Mouse (Mus musculus) hindbrain, embryonic 13.5 days (tissue): Measurements from ENCODE around the gene Tbx6. TPM values are rescaled to one million over a fixed set of nuclear protein-coding genes. Genes with fewer than 3 reads are reported as not detected.

Experiments
- ATAC-seq: fragments of 200-750 bp; cut with Nextera tagmentation; 2 replicates; pipeline ENCODE4 v1.8.0; 2017; ENCODE audit warnings: moderate TSS enrichment; ENCODE audit not compliant: low FRiP score
- H3K27ac ChIP-seq: fragments of 300-500 bp; sonication (generic); 2 replicates; pipeline ENCODE4 v1.5.1; 2015; ENCODE audit warnings: inconsistent platforms, mild to moderate bottlenecking, moderate library complexity
- H3K27me3 ChIP-seq: fragments of 300-500 bp; sonication (generic); 2 replicates; pipeline ENCODE4 v1.6.1; 2015; ENCODE audit warnings: mild to moderate bottlenecking, inconsistent platforms
- H3K36me3 ChIP-seq: fragments of 300-500 bp; sonication (generic); 2 replicates; pipeline ENCODE4 v1.6.1; 2015; ENCODE audit warnings: mild to moderate bottlenecking, inconsistent platforms
- H3K4me1 ChIP-seq: fragments of 300-500 bp; sonication (generic); replicated peaks from 2 replicates; pipeline ENCODE4 v1.6.1; 2015; ENCODE audit warnings: inconsistent platforms
- H3K4me2 ChIP-seq: fragments of 300-500 bp; sonication (generic); 2 replicates; pipeline ENCODE4 v1.6.1; 2015; ENCODE audit warnings: inconsistent platforms, mild to moderate bottlenecking, moderate library complexity
- H3K4me3 ChIP-seq: fragments of 300-500 bp; sonication (generic); 2 replicates; pipeline ENCODE4 v1.5.1; 2015; ENCODE audit warnings: mild to moderate bottlenecking, inconsistent platforms
- H3K9ac ChIP-seq: fragments of 300-500 bp; sonication (generic); 2 replicates; pipeline ENCODE4 v1.6.1; 2015; ENCODE audit warnings: mild to moderate bottlenecking, inconsistent platforms
- H3K9me3 ChIP-seq: fragments of 300-500 bp; sonication (generic); 2 replicates; pipeline ENCODE4 v1.6.1; 2016; ENCODE audit warnings: inconsistent platforms
- WGBS: fragments of 180-500 bp; shearing (Covaris S2); methylation state at CpG from one replicate; pipeline ENCODE4 v1.1.7; 2015; 5-methylcytosine and 5-hydroxymethylcytosine counted together
- polyA plus RNA-seq: library from polyadenylated mRNA; unstranded; fragments of >200 nt; fragmentation: Nextera tagmentation; extraction: Ambion mirVana; gene quantifications from 2 replicates; pipeline ENCODE4 v1.2.1, GENCODE M21; 2015

Tbx6 gene
- polyA plus RNA-seq, 1 experiment from 2014 or later: 0.32 TPM

- Histone ChIP-seq H3K4me1 (peaks cover 44% of the 10 kb centered on the region), H3K4me3 (no peak overlapping the region), H3K9ac (no peak overlapping the region; the same call in 1 of the 2 replicates), H3K27me3 (no peaks in the 10 kb centered on the region), H3K27ac (0 out of 2 replicates have a peak overlapping the region, but pooled peaks have one; percentile 92), H3K36me3 (peaks cover 9% of the 10 kb centered on the region), H3K4me2 (no peak overlapping the region), H3K9me3 (no peaks in the 10 kb centered on the region)
- ATAC-seq: no peak
- WGBS: 59% methylated on average over 7 of the region's 7 CpGs
Measured at GRCm38 (mm10) chr7:126758539-126758938, 22.7 kb upstream of the Tbx6 start.

DNA sequence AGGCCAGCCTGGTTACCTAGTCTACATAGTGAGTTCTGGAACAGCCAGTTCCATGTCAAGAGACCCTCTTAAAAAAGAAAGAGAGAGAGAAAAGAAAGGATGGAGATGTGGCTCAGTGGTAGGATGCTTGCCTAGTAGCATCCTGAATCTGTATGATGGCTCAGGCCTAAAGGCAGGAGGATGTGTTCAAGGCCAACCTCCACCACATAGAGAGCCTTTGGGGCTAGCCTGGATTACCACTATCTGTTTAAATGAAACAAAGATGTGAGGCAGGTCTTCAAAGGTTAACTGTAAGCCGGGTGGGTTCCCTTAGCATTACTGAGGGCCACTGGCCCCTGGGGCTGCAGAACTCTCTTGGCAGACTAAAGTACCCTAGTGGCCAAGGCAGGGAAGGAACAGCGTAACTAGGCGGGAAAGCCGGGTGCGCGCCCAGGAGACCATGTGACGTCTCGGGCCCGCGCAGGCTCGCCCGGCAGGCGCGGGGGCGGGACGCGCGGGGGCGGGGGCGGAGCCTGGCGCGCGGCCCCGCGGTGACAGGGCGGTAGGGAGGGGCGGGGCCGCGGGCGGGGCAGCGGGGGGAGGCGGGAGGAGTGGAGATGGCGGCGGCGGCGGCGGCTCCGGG, 22.1 kb upstream of the Tbx6 start, which contains the start of gene Mapk3:
Mapk3 (plus strand) TSS at position 552 of the 622 bp plus-strand sequence.
- WGBS: 2% methylated on average over 22 of the region's 38 CpGs
- H3K4me3 ChIP-seq: peak within 1 kb of the TSS; percentile 77
- peak within 1 kb of the TSS; percentile 92 for H3K27ac ChIP-seq
- ATAC-seq: peak; percentile 58
- H3K9ac ChIP-seq: peak within 1 kb of the TSS; percentile 91
- H3K36me3 ChIP-seq: peaks cover 16% of the 10 kb centered on the region
- peaks cover 48% of the 10 kb centered on the region for H3K4me1 ChIP-seq
- no peaks in the 10 kb centered on the region for H3K9me3 ChIP-seq
- H3K4me2 ChIP-seq: peak within 1 kb of the TSS; percentile 93
- H3K27me3 ChIP-seq: no peaks in the 10 kb centered on the region

- Histone ChIP-seq H3K27me3 (no peaks in the 10 kb centered on the region), H3K27ac (peak overlapping the region; percentile 92), H3K4me2 (peak overlapping the region; percentile 93), H3K9me3 (no peaks in the 10 kb centered on the region), H3K4me3 (peak overlapping the region; percentile 77), H3K36me3 (peaks cover 22% of the 10 kb centered on the region), H3K4me1 (peaks cover 43% of the 10 kb centered on the region), H3K9ac (peak overlapping the region; percentile 91)
- 0% methylated on average over 22 of the region's 24 CpGs for WGBS
- ATAC-seq: peak; percentile 63
Measured at GRCm38 (mm10) chr7:126759672-126760390, 21.5 kb upstream of the Tbx6 start.

DNA sequence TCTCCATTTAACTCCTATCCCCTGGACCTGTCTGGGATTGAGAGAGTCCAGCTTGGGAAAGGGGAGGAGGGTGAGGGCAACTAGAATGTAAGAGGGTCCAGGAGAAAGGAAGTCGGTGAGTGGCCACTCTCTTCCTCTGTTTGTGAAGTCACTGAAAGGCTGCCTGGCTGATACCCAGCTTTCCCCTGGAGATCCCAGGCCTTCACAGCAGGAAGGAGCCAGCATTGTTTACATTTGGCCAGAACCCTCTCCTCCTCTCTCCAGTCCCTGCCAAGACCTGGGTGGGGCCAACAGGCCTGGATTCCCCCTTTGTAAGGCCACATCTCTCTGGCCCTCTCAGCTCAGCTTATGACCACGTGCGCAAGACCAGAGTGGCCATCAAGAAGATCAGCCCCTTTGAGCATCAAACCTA, 20.9 kb upstream of the Tbx6 start:
- ATAC-seq: peak; percentile 47
- Histone ChIP-seq H3K4me3 (peak overlapping the region; percentile 77), H3K4me2 (peak overlapping the region; percentile 93), H3K27ac (peak overlapping the region; percentile 92), H3K36me3 (peaks cover 28% of the 10 kb centered on the region), H3K9ac (peak overlapping the region; percentile 91), H3K27me3 (no peaks in the 10 kb centered on the region), H3K4me1 (peaks cover 40% of the 10 kb centered on the region), H3K9me3 (no peaks in the 10 kb centered on the region)
- WGBS: 15% methylated on average over 3 of the region's 3 CpGs

GRCm38 (mm10) chr7:126760956-126761355, 20.3 kb upstream of the Tbx6 start:
- Histone ChIP-seq H3K36me3 (peaks cover 33% of the 10 kb centered on the region), H3K9ac (peak overlapping the region; percentile 91), H3K27ac (peak overlapping the region; percentile 92), H3K27me3 (no peaks in the 10 kb centered on the region), H3K4me2 (peak overlapping the region; percentile 93), H3K9me3 (no peaks in the 10 kb centered on the region), H3K4me3 (peak overlapping the region; percentile 77), H3K4me1 (peaks cover 40% of the 10 kb centered on the region)
- WGBS: 67% methylated on average over 4 of the region's 4 CpGs
- no peak for ATAC-seq

DNA sequence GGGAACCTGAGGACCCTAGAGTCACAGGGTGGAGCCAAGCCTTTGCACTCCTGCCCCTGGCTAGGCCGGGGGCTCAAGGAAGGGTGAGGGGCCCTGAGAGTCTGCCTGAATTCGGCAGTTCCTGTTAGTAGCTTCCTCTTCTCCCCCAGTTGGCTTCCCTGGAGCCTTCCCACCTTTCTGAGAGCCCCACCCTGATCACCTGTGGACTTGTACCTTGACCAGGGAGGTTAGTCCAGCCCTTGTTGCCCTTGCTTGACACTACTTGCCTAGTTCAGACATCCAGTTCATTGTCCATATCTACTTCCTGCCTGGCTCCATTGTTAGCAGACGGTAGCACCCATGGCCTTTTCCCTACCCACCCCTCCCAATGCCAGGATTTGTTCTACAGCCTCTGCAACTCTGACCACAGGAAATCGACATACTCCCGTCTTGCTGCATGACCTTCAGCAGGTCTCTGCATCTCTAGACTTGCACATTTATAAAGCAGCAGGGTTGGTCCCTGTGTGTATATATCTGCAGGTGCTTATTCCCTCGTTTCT, 19.7 kb upstream of the Tbx6 start:
- Histone ChIP-seq H3K27ac (peak overlapping the region; percentile 52), H3K9ac (no peak overlapping the region), H3K4me2 (peak overlapping the region; percentile 93), H3K9me3 (no peaks in the 10 kb centered on the region), H3K36me3 (peaks cover 40% of the 10 kb centered on the region), H3K27me3 (no peaks in the 10 kb centered on the region), H3K4me3 (peak overlapping the region; percentile 77; the same call in 1 of the 2 replicates), H3K4me1 (peaks cover 40% of the 10 kb centered on the region)
- WGBS: 81% methylated on average over 6 of the region's 6 CpGs
- no peak for ATAC-seq

DNA sequence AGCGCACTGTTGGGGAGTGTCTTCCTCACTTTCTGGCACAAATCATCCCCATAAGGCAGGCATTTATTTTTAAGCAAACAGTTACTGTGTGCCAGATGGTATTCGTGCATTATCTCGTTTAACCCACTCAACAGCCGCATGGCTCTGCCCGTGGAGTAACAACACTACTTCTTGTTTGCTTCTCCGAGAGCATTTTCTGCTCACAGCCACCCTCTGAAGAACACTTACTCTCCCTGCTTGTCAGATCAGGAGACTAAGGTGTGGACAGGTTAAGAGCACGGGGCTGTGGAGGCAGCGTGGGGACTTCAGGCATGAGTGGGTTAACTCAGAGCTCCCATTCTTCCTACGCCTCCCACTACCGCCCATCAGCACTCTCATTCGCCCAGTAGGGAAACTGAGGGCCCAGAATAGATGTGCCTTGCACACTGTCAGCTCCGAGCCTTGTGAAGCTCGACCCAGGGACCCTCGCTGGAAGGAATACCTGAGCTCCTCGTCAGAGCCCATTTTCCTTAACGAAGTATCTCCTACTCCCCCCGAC, 18.7 kb upstream of the Tbx6 start:
- 71% methylated on average over 17 of the region's 17 CpGs for WGBS
- no peak for ATAC-seq
- Histone ChIP-seq H3K27me3 (no peaks in the 10 kb centered on the region), H3K9me3 (no peaks in the 10 kb centered on the region), H3K36me3 (peaks cover 49% of the 10 kb centered on the region), H3K4me3 (0 out of 2 replicates have a peak overlapping the region, but pooled peaks have one; percentile 8), H3K4me2 (peak overlapping the region; percentile 32), H3K9ac (peak overlapping the region; percentile 58; the same call in 1 of the 2 replicates), H3K4me1 (peaks cover 40% of the 10 kb centered on the region), H3K27ac (peak overlapping the region; percentile 52)

GRCm38 (mm10) chr7:126765540-126765939, 15.7 kb upstream of the Tbx6 start:
- H3K9me3 ChIP-seq: no peaks in the 10 kb centered on the region
- peaks cover 34% of the 10 kb centered on the region for H3K4me1 ChIP-seq
- H3K9ac ChIP-seq: no peak overlapping the region
- no peak overlapping the region for H3K4me2 ChIP-seq
- 92% methylated on average over 9 of the region's 9 CpGs for WGBS
- H3K27ac ChIP-seq: no peak overlapping the region
- no peak overlapping the region for H3K4me3 ChIP-seq
- peaks cover 79% of the 10 kb centered on the region for H3K36me3 ChIP-seq
- no peak for ATAC-seq
- no peaks in the 10 kb centered on the region for H3K27me3 ChIP-seq

GRCm38 (mm10) chr7:126766201-126766600, 15.1 kb upstream of the Tbx6 start, which contains the start of gene Gdpd3:
Gene Gdpd3, plus strand, starts transcription at chr7:126766334.
- peaks cover 27% of the 10 kb centered on the region for H3K4me1 ChIP-seq
- no peak within 1 kb of the TSS for H3K27ac ChIP-seq
- peaks cover 85% of the 10 kb centered on the region for H3K36me3 ChIP-seq
- no peak within 1 kb of the TSS for H3K4me3 ChIP-seq
- ATAC-seq: no peak
- 89% methylated on average over 16 of the region's 16 CpGs for WGBS
- H3K9ac ChIP-seq: no peak within 1 kb of the TSS
- no peaks in the 10 kb centered on the region for H3K9me3 ChIP-seq
- H3K27me3 ChIP-seq: no peaks in the 10 kb centered on the region
- H3K4me2 ChIP-seq: no peak within 1 kb of the TSS

- no peaks in the 10 kb centered on the region for H3K9me3 ChIP-seq
- 94% methylated on average over 8 of the region's 8 CpGs for WGBS
- H3K36me3 ChIP-seq: peaks cover 88% of the 10 kb centered on the region
- no peak overlapping the region for H3K4me3 ChIP-seq
- ATAC-seq: no peak
- no peak overlapping the region for H3K9ac ChIP-seq
- H3K4me1 ChIP-seq: peaks cover 19% of the 10 kb centered on the region
- no peaks in the 10 kb centered on the region for H3K27me3 ChIP-seq
- no peak overlapping the region for H3K4me2 ChIP-seq
- no peak overlapping the region for H3K27ac ChIP-seq
Measured at GRCm38 (mm10) chr7:126767001-126767400, 14.3 kb upstream of the Tbx6 start.

GRCm38 (mm10) chr7:126770784-126771183, 10.5 kb upstream of the Tbx6 start:
- Histone ChIP-seq H3K4me2 (no peak overlapping the region), H3K27me3 (no peaks in the 10 kb centered on the region), H3K9me3 (no peaks in the 10 kb centered on the region), H3K9ac (no peak overlapping the region), H3K4me3 (no peak overlapping the region), H3K36me3 (peaks cover 65% of the 10 kb centered on the region), H3K27ac (no peak overlapping the region), H3K4me1 (peaks cover 4% of the 10 kb centered on the region)
- 86% methylated on average over 12 of the region's 12 CpGs for WGBS
- ATAC-seq: no peak

- Histone ChIP-seq H3K4me3 (no peak overlapping the region), H3K27ac (no peak overlapping the region), H3K9me3 (no peaks in the 10 kb centered on the region), H3K4me2 (no peak overlapping the region), H3K36me3 (peaks cover 39% of the 10 kb centered on the region), H3K9ac (no peak overlapping the region), H3K27me3 (no peaks in the 10 kb centered on the region), H3K4me1 (peaks cover 27% of the 10 kb centered on the region)
- 82% methylated on average over 2 of the region's 2 CpGs for WGBS
- no peak for ATAC-seq
Measured at GRCm38 (mm10) chr7:126773351-126773750, 7.9 kb upstream of the Tbx6 start.
